Mouse (Mus musculus): ENCODE results near the gene Dnah2.

DNA sequence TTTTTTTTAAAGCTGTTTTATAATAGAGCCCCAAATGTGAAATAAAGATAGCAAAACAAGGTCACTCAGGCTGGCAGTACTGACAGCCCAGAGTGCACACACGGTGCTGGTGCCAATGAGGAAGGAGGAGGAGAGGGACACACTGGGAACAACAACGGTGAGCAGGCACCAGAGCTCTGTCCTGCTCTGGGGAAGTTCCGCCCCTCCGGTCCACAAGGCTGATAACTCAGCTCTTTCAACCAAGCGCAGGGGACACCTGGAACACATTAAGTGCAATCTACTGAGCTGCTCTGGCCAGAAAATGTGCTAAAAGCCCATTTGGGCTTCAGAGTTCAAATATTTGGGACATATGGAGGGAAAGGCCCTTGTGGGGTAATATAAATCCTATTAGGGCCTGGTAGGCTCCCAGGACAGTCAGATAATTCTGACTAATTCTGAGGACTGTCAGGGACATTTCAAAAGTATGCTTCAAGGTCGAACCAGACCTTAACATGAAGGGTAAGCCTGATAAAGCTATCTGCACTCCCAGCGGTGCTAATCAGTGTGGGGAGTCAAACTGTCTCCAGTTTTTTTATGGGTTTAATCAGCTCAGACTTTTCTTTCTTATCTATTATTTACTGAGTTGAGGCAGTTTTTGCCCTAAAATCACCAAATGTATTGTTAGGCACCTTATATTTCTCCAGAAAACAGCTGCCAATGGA is 38.0 kb downstream of the Dnah2 start:
- TF ChIP-seq CTCF (IDR thresholded peaks at IDR 0.05): no peak
- TF ChIP-seq EP300 (IDR thresholded peaks at IDR 0.05): no peak

Measured in lung, postnatal 0 days (tissue).